Mouse (Mus musculus): ENCODE measurements around the gene Macrod2.

GRCm38 (mm10) chr2:141817546-141818180 lies 1422.6 kb downstream of the Macrod2 start:
- no peak for TF ChIP-seq CTCF (IDR thresholded peaks at IDR 0.05; ENCODE audit: low read depth)
- no peak for TF ChIP-seq EP300 (IDR thresholded peaks at IDR 0.05; ENCODE audit: low read depth)
